Mouse (Mus musculus): Measurements from ENCODE around the gene Fig4.

DNA sequence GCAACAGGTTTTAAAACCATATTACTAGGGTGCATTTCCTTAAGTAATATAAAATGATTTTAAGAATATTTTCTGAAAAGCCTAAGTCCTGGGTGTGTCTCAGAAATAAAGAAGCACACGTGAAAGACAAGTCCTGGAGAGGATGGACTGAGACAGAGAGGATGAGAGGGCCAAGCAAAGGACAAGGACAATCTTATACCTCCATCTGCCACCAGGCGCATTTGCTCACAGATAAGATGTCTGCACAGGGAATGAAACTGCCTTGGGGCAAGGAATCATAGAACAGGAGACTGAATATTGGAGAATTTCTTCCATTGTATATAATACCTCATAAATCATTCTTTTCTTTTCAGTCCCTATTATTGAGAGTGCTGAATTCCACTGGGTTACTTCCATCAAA lies 67.0 kb downstream of the Fig4 start:
- TF ChIP-seq POLR2AphosphoS2 (IDR thresholded peaks at IDR 0.05; ENCODE audit: insufficient read length, low read depth) (no peak), MYOG (IDR thresholded peaks at IDR 0.05; ENCODE audit: control insufficient read depth in 1 of 3, insufficient read depth in 1 of 3, insufficient read length in 2 of 3, low read depth in 2 of 3) (no peak), E2F4 (IDR thresholded peaks at IDR 0.05; ENCODE audit: insufficient read depth) (no peak), MAX (IDR thresholded peaks at IDR 0.05; ENCODE audit: low read depth) (no peak), POLR2A (IDR thresholded peaks at IDR 0.05; ENCODE audit: insufficient read length, low read depth) (no peak), CEBPB (IDR thresholded peaks at IDR 0.05; ENCODE audit: insufficient read depth, poor library complexity, severe bottlenecking) (no peak), REST (IDR thresholded peaks at IDR 0.05; ENCODE audit: insufficient read depth, insufficient read length) (no peak), USF1 (IDR thresholded peaks at IDR 0.05; ENCODE audit: low read depth) (no peak), TCF12 (IDR thresholded peaks at IDR 0.05; ENCODE audit: insufficient read depth, poor library complexity, severe bottlenecking) (no peak)

All from myocyte (in vitro differentiated cells).